Mouse (Mus musculus) liver, postnatal 0 days (tissue): ENCODE data around the gene Tlk2. TPM values are rescaled to one million over a fixed set of nuclear protein-coding genes. Genes with fewer than 3 reads are reported as not detected.

Experiments
- ATAC-seq: fragments of 200-750 bp; cut with Nextera tagmentation; 2 replicates; pipeline ENCODE4 v1.8.0; 2017; ENCODE audit warnings: mild to moderate bottlenecking, moderate library complexity
- DNase-seq: peaks from one replicate; pipeline ENCODE4 v3.0.0-alpha.2; 2016
- H3K27ac ChIP-seq: fragments of 300-500 bp; sonication (generic); 2 replicates; pipeline ENCODE4 v1.5.1; 2014; ENCODE audit warnings: antibody characterized with exemption, moderate library complexity, mild to moderate bottlenecking, low read depth
- H3K27me3 ChIP-seq: fragments of 300-500 bp; sonication (generic); 2 replicates; pipeline ENCODE4 v1.6.1; 2014; ENCODE audit warnings: low read length, control low read depth, mixed read lengths; ENCODE audit not compliant: insufficient read depth
- H3K36me3 ChIP-seq: fragments of 300-500 bp; sonication (generic); replicated peaks from 2 replicates; pipeline ENCODE4 v1.6.1; 2014; ENCODE audit warnings: mild to moderate bottlenecking, control low read depth, low read length, moderate library complexity, mixed read lengths; ENCODE audit not compliant: insufficient read depth
- H3K4me1 ChIP-seq: fragments of 300-500 bp; sonication (generic); 2 replicates; pipeline ENCODE4 v1.6.1; 2014; ENCODE audit warnings: antibody characterized with exemption, mild to moderate bottlenecking, control low read depth; ENCODE audit not compliant: insufficient read depth
- H3K4me2 ChIP-seq: fragments of 300-500 bp; sonication (generic); 2 replicates; pipeline ENCODE4 v1.6.1; 2014; ENCODE audit warnings: low read depth, mild to moderate bottlenecking, low read length, moderate library complexity, mixed read lengths
- H3K4me3 ChIP-seq: fragments of 300-500 bp; sonication (generic); 2 replicates; pipeline ENCODE4 v1.5.1; 2014; ENCODE audit warnings: low read depth, low read length
- H3K9ac ChIP-seq: fragments of 300-500 bp; sonication (generic); replicated peaks from 2 replicates; pipeline ENCODE4 v1.6.1; 2014; ENCODE audit warnings: mild to moderate bottlenecking, moderate library complexity
- H3K9me3 ChIP-seq: fragments of 300-500 bp; sonication (generic); 2 replicates; pipeline ENCODE4 v1.6.1; 2016; ENCODE audit warnings: mild to moderate bottlenecking, control low read depth, low read length, mixed read lengths
- CTCF ChIP-seq: sonication (generic); IDR thresholded peaks from 2 replicates; pipeline ENCODE4 v1.5.1; 2016; ENCODE audit warnings: antibody characterized with exemption, low read depth
- EP300 ChIP-seq: IDR thresholded peaks from 2 replicates; pipeline ENCODE4 v1.6.1; 2016; ENCODE audit warnings: antibody characterized with exemption, low read depth, mild to moderate bottlenecking
- WGBS: fragments of 180-500 bp; shearing (Covaris S2); extraction: QIAGEN DNeasy Blood & Tissue Kit; methylation state at CpG from one replicate; pipeline ENCODE4 v1.1.7; 2014; ENCODE audit not compliant: insufficient replicate concordance; 5-methylcytosine and 5-hydroxymethylcytosine counted together
- polyA plus RNA-seq: library from polyadenylated mRNA; unstranded; fragments of >200 nt; fragmentation: Nextera tagmentation; extraction: Ambion mirVana; gene quantifications from 2 replicates; pipeline ENCODE4 v1.2.1, GENCODE M21; 2015

Tlk2 gene
- polyA plus RNA-seq, 1 experiment from 2014 or later: 6.4 TPM

- 92% methylated on average over 12 of the region's 12 CpGs for WGBS
- ATAC-seq: no peak
Measured at GRCm38 (mm10) chr11:105281763-105282459, 103.3 kb downstream of the Tlk2 start.

GRCm38 (mm10) chr11:105282460-105282859 is 103.9 kb downstream of the Tlk2 start:
- Histone ChIP-seq H3K27me3 (no peaks in the 10 kb centered on the region), H3K9me3 (no peaks in the 10 kb centered on the region), H3K36me3 (peaks cover 55% of the 10 kb centered on the region), H3K4me1 (no peaks in the 10 kb centered on the region), H3K4me3 (no peak overlapping the region), H3K4me2 (no peak overlapping the region), H3K9ac (no peak overlapping the region), H3K27ac (no peak overlapping the region)
- ATAC-seq: no peak
- DNase-seq: no peak
- WGBS: 76% methylated on average over 2 of the region's 2 CpGs
- TF ChIP-seq CTCF (no peak), EP300 (no peak)

More at GRCm38 (mm10) chr11:105281763-105282459, 103.3 kb downstream of the Tlk2 start:
- peaks cover 61% of the 10 kb centered on the region for H3K36me3 ChIP-seq
- H3K4me1 ChIP-seq: no peaks in the 10 kb centered on the region
- H3K9me3 ChIP-seq: no peaks in the 10 kb centered on the region
- H3K4me3 ChIP-seq: no peak overlapping the region
- no peak overlapping the region for H3K4me2 ChIP-seq
- no peak for DNase-seq
- TF ChIP-seq CTCF (no peak), EP300 (no peak)
- no peak overlapping the region for H3K9ac ChIP-seq
- H3K27ac ChIP-seq: no peak overlapping the region
- H3K27me3 ChIP-seq: no peaks in the 10 kb centered on the region

- ATAC-seq (no peak), DNase-seq (no peak)
- WGBS: 95% methylated on average over 9 of the region's 9 CpGs
- Histone ChIP-seq H3K4me1 (no peaks in the 10 kb centered on the region), H3K4me2 (no peak overlapping the region), H3K36me3 (peaks cover 54% of the 10 kb centered on the region), H3K4me3 (no peak overlapping the region), H3K9me3 (no peaks in the 10 kb centered on the region), H3K9ac (no peak overlapping the region), H3K27ac (no peak overlapping the region), H3K27me3 (no peaks in the 10 kb centered on the region)
- TF ChIP-seq CTCF: no peak
- no peak for TF ChIP-seq EP300
Measured at GRCm38 (mm10) chr11:105283016-105283415, 104.4 kb downstream of the Tlk2 start.

GRCm38 (mm10) chr11:105285720-105286119 is 107.1 kb downstream of the Tlk2 start:
- Histone ChIP-seq H3K9ac (no peak overlapping the region), H3K9me3 (no peaks in the 10 kb centered on the region), H3K4me1 (no peaks in the 10 kb centered on the region), H3K36me3 (peaks cover 38% of the 10 kb centered on the region), H3K4me3 (no peak overlapping the region), H3K27me3 (peaks cover 4% of the 10 kb centered on the region; the same call in 1 of the 2 replicates), H3K4me2 (no peak overlapping the region), H3K27ac (no peak overlapping the region)
- TF ChIP-seq CTCF (no peak), EP300 (no peak)
- ATAC-seq (peak; percentile 24; the same call in 1 of the 2 replicates), DNase-seq (no peak)
- 75% methylated on average over 3 of the region's 3 CpGs for WGBS

DNA sequence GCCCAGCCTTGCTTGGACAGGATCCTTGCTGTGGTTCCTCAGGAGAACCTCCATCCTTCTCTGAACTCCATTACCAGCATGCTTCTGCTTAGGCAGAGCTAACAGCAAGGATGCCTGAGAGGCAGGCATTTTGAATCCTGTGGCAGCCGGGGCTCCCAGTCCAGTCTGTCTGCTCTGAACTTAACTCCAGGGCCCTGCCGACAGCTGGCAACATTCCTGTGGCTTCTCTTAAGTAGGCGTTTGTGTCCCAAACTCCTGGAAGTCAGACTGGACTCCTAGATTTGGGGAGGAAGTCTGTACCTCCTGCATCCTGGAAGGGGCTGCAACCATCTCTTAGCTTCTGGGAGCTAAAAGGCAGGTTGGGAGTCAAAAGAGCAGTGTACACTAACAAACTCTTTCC is 110.8 kb downstream of the Tlk2 start:
- peaks cover 39% of the 10 kb centered on the region for H3K27me3 ChIP-seq
- H3K4me3 ChIP-seq: no peak overlapping the region
- H3K4me1 ChIP-seq: peaks cover 9% of the 10 kb centered on the region; the same call in 1 of the 2 replicates
- no peak overlapping the region for H3K27ac ChIP-seq
- H3K4me2 ChIP-seq: no peak overlapping the region
- DNase-seq: no peak
- TF ChIP-seq EP300: no peak
- no peak for TF ChIP-seq CTCF
- WGBS: 76% methylated on average over 3 of the region's 3 CpGs
- H3K9me3 ChIP-seq: no peaks in the 10 kb centered on the region
- ATAC-seq: no peak
- peaks cover 6% of the 10 kb centered on the region; the same call in 1 of the 2 replicates for H3K36me3 ChIP-seq
- H3K9ac ChIP-seq: no peak overlapping the region

- peaks cover 43% of the 10 kb centered on the region for H3K27me3 ChIP-seq
- H3K9ac ChIP-seq: no peak overlapping the region
- H3K27ac ChIP-seq: no peak overlapping the region
- 0 out of 2 replicates have a peak, but pooled peaks cover 2% of the 10 kb centered on the region for H3K36me3 ChIP-seq
- DNase-seq (no peak), ATAC-seq (no peak)
- H3K4me1 ChIP-seq: peaks cover 9% of the 10 kb centered on the region; the same call in 1 of the 2 replicates
- H3K9me3 ChIP-seq: no peaks in the 10 kb centered on the region
- no peak overlapping the region for H3K4me3 ChIP-seq
- peak overlapping the region; percentile 55; the same call in 1 of the 2 replicates for H3K4me2 ChIP-seq
- 14% methylated on average over 10 of the region's 10 CpGs for whole genome bisulfite sequencing
- no peak for TF ChIP-seq CTCF
- no peak for TF ChIP-seq EP300
Measured at GRCm38 (mm10) chr11:105291681-105292123, 113.1 kb downstream of the Tlk2 start.
